Mouse (Mus musculus) spleen, postnatal 10 days (tissue): Measurements from ENCODE around the gene Itga1.

ENCODE experiments used
- DNase-seq, 2 experiments: peaks; one replicate each; pipeline ENCODE4 v3.0.0; 2021 to 2022; ENCODE audit warnings: low spot score in 2 of 2

Gene Itga1

GRCm38 (mm10) chr13:115101355-115102191, at the start of gene Itga1, which contains the start of gene Gm49395:
Gene Itga1 (minus strand): TSS chr13:115101964.
Gene Gm49395 (minus strand): TSS chr13:115101921.
- peak; percentile 16 to 41 for DNase-seq

- no peak for DNase-seq
Observed at GRCm38 (mm10) chr13:115150602-115151001, 48.8 kb upstream of the Itga1 start.

GRCm38 (mm10) chr13:115149849-115150248, 48.1 kb upstream of the Itga1 start:
- no peak for DNase-seq

GRCm38 (mm10) chr13:115143575-115143974, 41.8 kb upstream of the Itga1 start:
- no peak for DNase-seq

GRCm38 (mm10) chr13:115142066-115142465, 40.3 kb upstream of the Itga1 start:
- DNase-seq = no peak

GRCm38 (mm10) chr13:115138513-115138912, 36.7 kb upstream of the Itga1 start:
- DNase-seq = no peak

GRCm38 (mm10) chr13:115136761-115137160, 35.0 kb upstream of the Itga1 start:
- DNase-seq = no peak

- DNase-seq = no peak
Observed at GRCm38 (mm10) chr13:115132435-115132834, 30.7 kb upstream of the Itga1 start.

- DNase-seq = no peak
Observed at GRCm38 (mm10) chr13:115131381-115131780, 29.6 kb upstream of the Itga1 start.

GRCm38 (mm10) chr13:115130035-115130434, 28.3 kb upstream of the Itga1 start:
- no peak for DNase-seq

- DNase-seq = no peak
Observed at GRCm38 (mm10) chr13:115127826-115128225, 26.1 kb upstream of the Itga1 start.

- DNase-seq = no peak
Observed at GRCm38 (mm10) chr13:115126534-115126933, 24.8 kb upstream of the Itga1 start.

- DNase-seq = no peak
Observed at GRCm38 (mm10) chr13:115125130-115125529, 23.4 kb upstream of the Itga1 start.

- DNase-seq = no peak
Observed at GRCm38 (mm10) chr13:115124521-115124920, 22.8 kb upstream of the Itga1 start.

- no peak for DNase-seq
Observed at GRCm38 (mm10) chr13:115118756-115119155, 17.0 kb upstream of the Itga1 start.

GRCm38 (mm10) chr13:115118195-115118594, 16.4 kb upstream of the Itga1 start:
- no peak for DNase-seq

- DNase-seq = no peak
Observed at GRCm38 (mm10) chr13:115116930-115117621, 15.3 kb upstream of the Itga1 start.

- no peak for DNase-seq
Observed at GRCm38 (mm10) chr13:115109628-115110027, 7.9 kb upstream of the Itga1 start.

GRCm38 (mm10) chr13:115107436-115107835, 5.7 kb upstream of the Itga1 start:
- no peak for DNase-seq

GRCm38 (mm10) chr13:115106183-115106582, 4.4 kb upstream of the Itga1 start:
- DNase-seq = no peak

- DNase-seq = no peak
Observed at GRCm38 (mm10) chr13:115102754-115103153, 990 bp upstream of the Itga1 start.

GRCm38 (mm10) chr13:115100381-115101177, 1.2 kb downstream of the Itga1 start:
- no peak for DNase-seq
